Mouse (Mus musculus) midbrain, postnatal 0 days (tissue): Measurements from ENCODE around the gene Ppp1r21. TPM values are rescaled to one million over a fixed set of nuclear protein-coding genes. Genes with fewer than 3 reads are reported as not detected.

Source experiments
- ATAC-seq: fragments of 200-750 bp; cut with Nextera tagmentation; 2 replicates; pipeline ENCODE4 v1.8.0; 2017; ENCODE audit warnings: moderate number of reproducible peaks, mild to moderate bottlenecking, moderate TSS enrichment, moderate library complexity; ENCODE audit not compliant: low FRiP score
- DNase-seq: peaks from one replicate; pipeline ENCODE4 v3.0.0-alpha.2; 2015; ENCODE audit warnings: low spot score
- H3K27ac ChIP-seq: fragments of 300-500 bp; sonication (generic); 2 replicates; pipeline ENCODE4 v1.5.1; 2014; ENCODE audit warnings: low read depth, mild to moderate bottlenecking, low read length, mixed read lengths
- H3K27me3 ChIP-seq: fragments of 300-500 bp; sonication (generic); 2 replicates; pipeline ENCODE4 v1.6.1; 2014; ENCODE audit warnings: low read length, control low read depth, mixed read lengths; ENCODE audit not compliant: insufficient read depth
- H3K36me3 ChIP-seq: fragments of 300-500 bp; sonication (generic); 2 replicates; pipeline ENCODE4 v1.6.1; 2014; ENCODE audit warnings: low read length, control low read depth, mixed read lengths; ENCODE audit not compliant: insufficient read depth
- H3K4me1 ChIP-seq: fragments of 300-500 bp; sonication (generic); 2 replicates; pipeline ENCODE4 v1.6.1; 2014; ENCODE audit warnings: mild to moderate bottlenecking, control low read depth, antibody characterized with exemption, low read length, mixed read lengths; ENCODE audit not compliant: insufficient read depth
- H3K4me2 ChIP-seq: fragments of 300-500 bp; sonication (generic); 2 replicates; pipeline ENCODE4 v1.6.1; 2014; ENCODE audit warnings: low read depth, mild to moderate bottlenecking, low read length, mixed read lengths; ENCODE audit not compliant: poor library complexity, severe bottlenecking
- H3K4me3 ChIP-seq: fragments of 300-500 bp; sonication (generic); 2 replicates; pipeline ENCODE4 v1.5.1; 2014; ENCODE audit warnings: low read depth, mild to moderate bottlenecking, low read length, moderate library complexity
- H3K9ac ChIP-seq: fragments of 300-500 bp; sonication (generic); replicated peaks from 2 replicates; pipeline ENCODE4 v1.6.1; 2014; ENCODE audit warnings: mild to moderate bottlenecking, low read length, moderate library complexity, mixed read lengths; ENCODE audit not compliant: poor library complexity, severe bottlenecking
- H3K9me3 ChIP-seq: fragments of 300-500 bp; sonication (generic); 2 replicates; pipeline ENCODE4 v1.6.1; 2016; ENCODE audit warnings: low read length, control low read depth
- CTCF ChIP-seq: IDR thresholded peaks from 2 replicates; pipeline ENCODE4 v1.5.1; 2016; ENCODE audit warnings: antibody characterized with exemption, mild to moderate bottlenecking
- WGBS: fragments of 180-500 bp; shearing (Covaris S2); extraction: QIAGEN DNeasy Blood & Tissue Kit; methylation state at CpG from one replicate; pipeline ENCODE4 v1.1.7; 2014; 5-methylcytosine and 5-hydroxymethylcytosine counted together
- polyA plus RNA-seq: library from polyadenylated mRNA; unstranded; fragments of >200 nt; fragmentation: Nextera tagmentation; extraction: Ambion mirVana; gene quantifications from 2 replicates; pipeline ENCODE4 v1.2.1, GENCODE M21; 2015
- total RNA-seq: library from RNA; depleted of rRNA; stranded (reverse); fragments of >200 nt; gene quantifications from 2 replicates; pipeline ENCODE4 v1.2.3, GENCODE M21; 2014

Gene Ppp1r21
- total and polyA plus RNA-seq, 2 experiments from 2014 or later = 36.7 to 44.1 TPM

- WGBS = 92% methylated on average over 11 of the region's 11 CpGs
- H3K36me3 ChIP-seq = no peaks in the 10 kb centered on the region
- no peak overlapping the region for H3K9ac ChIP-seq
- no peak for ATAC-seq
- H3K27ac ChIP-seq = no peak overlapping the region
- TF ChIP-seq CTCF = no peak
- no peak for DNase-seq
- no peaks in the 10 kb centered on the region for H3K9me3 ChIP-seq
- H3K27me3 ChIP-seq = no peaks in the 10 kb centered on the region; the same call in 1 of the 2 replicates
- no peaks in the 10 kb centered on the region for H3K4me1 ChIP-seq
- H3K4me3 ChIP-seq = no peak overlapping the region
- H3K4me2 ChIP-seq = no peak overlapping the region
Observed at GRCm38 (mm10) chr17:88603943-88604342, 74.0 kb downstream of the Ppp1r21 start.

- Histone ChIP-seq H3K27ac (no peak overlapping the region), H3K36me3 (no peaks in the 10 kb centered on the region), H3K9ac (no peak overlapping the region), H3K4me2 (no peak overlapping the region), H3K4me1 (no peaks in the 10 kb centered on the region), H3K27me3 (no peaks in the 10 kb centered on the region), H3K9me3 (no peaks in the 10 kb centered on the region), H3K4me3 (no peak overlapping the region)
- DNase-seq (no peak), ATAC-seq (no peak)
- 90% methylated on average over 2 of the region's 2 CpGs for WGBS
- TF ChIP-seq CTCF = no peak
Observed at GRCm38 (mm10) chr17:88606056-88606455, 76.1 kb downstream of the Ppp1r21 start.

GRCm38 (mm10) chr17:88609361-88609760 lies 79.4 kb downstream of the Ppp1r21 start:
- no peak for TF ChIP-seq CTCF
- Histone ChIP-seq H3K4me2 (no peak overlapping the region), H3K27me3 (no peaks in the 10 kb centered on the region), H3K4me1 (no peaks in the 10 kb centered on the region), H3K4me3 (no peak overlapping the region), H3K36me3 (no peaks in the 10 kb centered on the region), H3K9ac (no peak overlapping the region), H3K27ac (no peak overlapping the region), H3K9me3 (no peaks in the 10 kb centered on the region)
- no peak for ATAC-seq
- 83% methylated on average over 15 of the region's 15 CpGs for WGBS
- no peak for DNase-seq

- Histone ChIP-seq H3K4me3 (no peak overlapping the region), H3K27me3 (no peaks in the 10 kb centered on the region), H3K4me2 (no peak overlapping the region), H3K4me1 (no peaks in the 10 kb centered on the region), H3K9me3 (no peaks in the 10 kb centered on the region), H3K36me3 (no peaks in the 10 kb centered on the region), H3K27ac (no peak overlapping the region), H3K9ac (no peak overlapping the region)
- DNase-seq (no peak), ATAC-seq (no peak)
- 78% methylated on average over 2 of the region's 2 CpGs for WGBS
- no peak for TF ChIP-seq CTCF
Observed at GRCm38 (mm10) chr17:88611057-88611456, 81.1 kb downstream of the Ppp1r21 start.

- no peak for DNase-seq
- no peak for ATAC-seq
- Histone ChIP-seq H3K4me3 (no peak overlapping the region), H3K27ac (no peak overlapping the region), H3K9ac (no peak overlapping the region), H3K4me1 (no peaks in the 10 kb centered on the region), H3K9me3 (no peaks in the 10 kb centered on the region), H3K27me3 (no peaks in the 10 kb centered on the region), H3K36me3 (no peaks in the 10 kb centered on the region), H3K4me2 (no peak overlapping the region)
- no peak for TF ChIP-seq CTCF
- 60% methylated on average over 4 of the region's 6 CpGs for WGBS
Observed at GRCm38 (mm10) chr17:88613172-88613571, 83.3 kb downstream of the Ppp1r21 start.

- no peak for TF ChIP-seq CTCF
Observed at GRCm38 (mm10) chr17:88613721-88614120, 83.8 kb downstream of the Ppp1r21 start.

More at GRCm38 (mm10) chr17:88613721-88614120, 83.8 kb downstream of the Ppp1r21 start:
- Histone ChIP-seq H3K4me3 (no peak overlapping the region), H3K27ac (no peak overlapping the region), H3K4me2 (no peak overlapping the region), H3K4me1 (no peaks in the 10 kb centered on the region), H3K27me3 (no peaks in the 10 kb centered on the region), H3K9ac (no peak overlapping the region), H3K36me3 (no peaks in the 10 kb centered on the region), H3K9me3 (no peaks in the 10 kb centered on the region)
- 85% methylated on average over 3 of the region's 3 CpGs for WGBS
- ATAC-seq (no peak), DNase-seq (no peak)
